Mouse (Mus musculus) testis, postnatal 14 days (tissue): ENCODE results near the gene Nmt1.
A peak's percentile ranks its signal among the peaks of the same experiment; 100 is the strongest.

ENCODE experiments used
- DNase-seq: peaks from one replicate; pipeline ENCODE4 v3.0.0; 2021; ENCODE audit warnings: low spot score

Nmt1 gene

DNA sequence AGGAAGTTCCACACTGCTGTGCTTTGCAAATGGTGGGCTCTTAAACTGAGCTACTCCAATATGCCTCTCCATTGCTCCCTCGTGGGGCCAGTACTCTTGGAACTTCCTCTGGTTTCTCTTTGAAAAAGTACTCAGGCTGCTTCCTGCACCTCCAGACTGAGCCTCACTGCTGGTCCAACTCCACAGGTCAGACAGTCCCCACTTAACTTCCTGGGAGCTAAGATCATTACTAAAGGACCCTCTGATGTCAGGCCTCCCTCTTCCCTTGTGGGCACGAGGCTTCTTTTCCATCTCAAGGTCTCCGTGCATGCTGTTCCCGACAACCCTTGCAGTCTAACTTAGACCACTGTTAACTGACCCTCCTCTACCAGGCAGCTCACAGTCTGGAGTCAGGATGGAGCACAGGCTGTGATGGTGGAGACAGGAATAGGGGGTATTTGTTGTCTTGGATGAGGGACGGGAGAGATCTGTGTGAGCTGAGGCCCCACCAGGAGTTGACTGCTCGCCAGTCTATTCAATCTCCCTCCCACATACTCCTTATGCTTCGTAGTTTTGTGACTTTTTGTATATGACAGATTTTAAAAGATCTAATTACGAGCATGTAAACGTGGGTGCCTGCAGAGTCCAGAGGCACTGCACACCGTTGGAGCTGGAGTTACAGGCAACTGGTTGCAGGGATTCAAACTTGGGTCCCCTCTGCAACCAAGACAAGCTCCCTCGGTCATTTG lies 22.6 kb upstream of the Nmt1 start:
- DNase-seq: no peak

GRCm38 (mm10) chr11:103006286-103007000 lies 21.5 kb upstream of the Nmt1 start:
- no peak for DNase-seq

GRCm38 (mm10) chr11:103007001-103007340 lies 21.0 kb upstream of the Nmt1 start:
- DNase-seq: no peak

GRCm38 (mm10) chr11:103008558-103008957 lies 19.4 kb upstream of the Nmt1 start:
- no peak for DNase-seq

DNA sequence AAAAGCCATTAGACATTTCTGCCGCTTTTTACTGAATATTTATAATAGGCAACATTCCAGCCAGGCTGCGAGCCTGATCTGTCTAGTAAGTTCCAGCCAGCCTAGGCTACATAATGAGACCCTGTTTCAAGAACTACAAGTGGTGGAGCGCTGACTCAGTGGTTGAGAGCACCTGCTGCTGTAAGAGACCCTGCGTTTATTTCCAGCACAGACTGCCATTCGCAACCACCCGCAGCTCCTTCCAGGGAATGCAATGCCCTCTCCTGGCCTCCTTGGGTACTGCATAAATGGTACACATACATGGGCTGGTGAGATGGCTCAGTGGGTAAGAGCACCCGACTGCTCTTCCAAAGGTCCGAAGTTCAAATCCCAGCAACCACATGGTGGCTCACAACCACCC lies 18.8 kb upstream of the Nmt1 start:
- DNase-seq: no peak

- no peak for DNase-seq
Observed at GRCm38 (mm10) chr11:103010454-103011205, 17.4 kb upstream of the Nmt1 start.

- DNase-seq: no peak
Observed at GRCm38 (mm10) chr11:103011206-103011497, 16.8 kb upstream of the Nmt1 start.

DNA sequence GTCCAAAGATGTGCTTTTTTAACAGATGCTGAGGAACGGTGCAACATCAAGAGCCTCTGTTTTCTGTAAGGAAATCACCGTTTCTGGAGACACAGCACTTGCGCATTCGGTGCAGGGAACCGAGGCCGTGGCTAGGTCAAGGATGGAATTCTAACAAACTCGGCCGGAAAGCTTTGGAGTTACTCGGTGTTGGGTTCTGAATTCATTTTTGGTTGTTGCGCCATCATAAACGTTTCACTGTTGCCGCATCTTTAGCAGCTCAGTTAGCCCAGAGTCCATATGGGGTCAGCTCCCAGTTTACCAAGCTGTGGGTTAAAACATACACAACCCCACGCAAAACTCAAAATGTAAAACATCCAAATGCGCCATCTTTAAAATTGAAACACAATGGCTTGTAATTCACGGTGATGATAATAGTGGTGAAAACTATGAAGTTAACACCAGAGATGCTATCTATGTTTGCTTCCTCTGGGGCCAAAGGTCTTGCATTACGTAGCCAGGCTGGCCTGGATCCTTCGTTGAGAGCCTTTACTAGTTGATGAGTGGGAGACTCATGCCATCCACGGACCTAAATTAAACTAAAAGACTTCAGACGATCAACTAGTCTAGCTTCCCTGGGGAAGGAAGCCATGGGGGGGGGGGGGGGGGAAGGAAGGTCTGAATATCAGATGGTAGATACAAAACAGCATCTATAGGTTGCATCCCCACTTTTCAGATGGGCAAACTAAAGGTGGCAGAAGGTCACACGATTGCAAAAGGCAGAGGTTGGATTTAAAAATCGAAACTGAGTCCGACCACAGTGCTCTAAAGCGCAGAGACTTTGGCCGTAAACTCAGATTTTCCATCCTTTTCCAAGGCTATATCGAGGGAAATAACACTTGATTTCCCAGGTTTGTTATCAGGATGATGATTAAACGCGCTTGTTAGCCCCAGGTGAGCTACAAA lies 11.8 kb upstream of the Nmt1 start:
- DNase-seq: no peak

- peak; percentile 97 for DNase-seq
Observed at GRCm38 (mm10) chr11:103016930-103017329, 11.1 kb upstream of the Nmt1 start.

GRCm38 (mm10) chr11:103017661-103018060 lies 10.3 kb upstream of the Nmt1 start:
- DNase-seq: no peak

DNA sequence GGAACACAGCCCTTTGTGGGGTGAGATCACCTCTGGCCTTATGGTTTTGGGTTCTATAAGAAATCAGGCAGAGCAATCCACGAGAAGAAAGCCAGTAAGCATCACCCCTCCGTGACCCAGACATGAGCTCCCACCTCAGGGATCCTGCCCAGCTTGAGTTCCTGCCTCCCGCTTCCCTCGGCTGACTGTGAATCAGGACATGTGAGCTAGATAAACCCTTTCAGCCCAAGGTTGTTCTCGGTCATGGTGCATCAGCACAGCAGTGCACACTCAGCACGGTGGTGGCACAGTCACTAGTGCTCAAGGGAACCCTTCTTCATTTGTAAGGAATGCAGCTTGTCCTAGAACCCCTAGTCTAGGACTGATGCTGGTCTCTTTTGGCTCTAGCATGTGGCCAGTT lies 9.1 kb upstream of the Nmt1 start:
- no peak for DNase-seq

DNA sequence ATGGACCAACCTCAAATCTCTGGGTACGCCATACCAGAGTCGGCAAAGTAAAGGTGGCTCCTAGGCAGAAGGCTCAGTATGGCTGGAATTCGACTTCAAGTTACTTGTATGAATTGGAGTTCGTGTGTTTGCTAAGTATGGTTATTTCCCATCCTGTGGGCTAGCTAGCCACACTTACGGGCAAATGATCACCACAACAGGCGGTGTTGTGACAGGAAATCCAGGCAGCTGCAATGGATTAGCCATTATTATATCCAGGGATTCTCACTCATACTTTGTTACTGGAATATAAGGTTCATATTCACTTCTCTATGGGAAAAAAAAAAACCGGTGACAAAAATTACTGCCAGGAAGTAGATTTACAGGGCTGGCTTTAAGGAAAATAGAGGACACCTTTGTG lies 8.7 kb upstream of the Nmt1 start:
- DNase-seq: no peak

DNA sequence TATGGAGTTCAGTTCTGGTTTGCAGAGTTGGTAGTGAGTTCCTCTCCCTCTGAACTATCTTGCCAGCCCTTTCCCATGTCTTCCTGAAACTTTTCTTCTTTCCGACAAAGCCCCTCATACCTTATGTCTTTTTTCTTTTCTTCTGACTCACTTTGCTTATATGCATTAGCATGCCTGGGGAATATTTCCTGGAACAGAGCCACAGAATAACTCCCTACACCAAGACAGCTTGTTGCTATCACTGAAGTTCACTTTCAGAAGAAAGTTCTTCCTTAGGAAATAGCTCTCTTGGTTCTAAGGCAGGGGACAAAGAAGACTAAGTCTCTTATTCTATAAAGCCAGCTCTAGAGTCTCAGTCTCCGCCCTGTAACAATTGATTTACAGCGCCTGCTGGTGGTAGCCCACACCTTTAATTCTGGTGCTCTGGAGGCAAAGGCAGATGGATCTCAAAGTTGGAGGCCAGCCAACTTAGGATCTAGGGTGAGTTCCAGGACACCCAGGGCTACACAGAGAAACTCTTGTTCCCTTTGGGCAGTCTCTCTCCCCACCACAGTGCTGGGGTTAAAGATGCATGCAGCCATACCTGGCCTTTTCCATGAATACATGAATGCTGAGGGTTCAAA lies 7.2 kb upstream of the Nmt1 start:
- DNase-seq: no peak

DNA sequence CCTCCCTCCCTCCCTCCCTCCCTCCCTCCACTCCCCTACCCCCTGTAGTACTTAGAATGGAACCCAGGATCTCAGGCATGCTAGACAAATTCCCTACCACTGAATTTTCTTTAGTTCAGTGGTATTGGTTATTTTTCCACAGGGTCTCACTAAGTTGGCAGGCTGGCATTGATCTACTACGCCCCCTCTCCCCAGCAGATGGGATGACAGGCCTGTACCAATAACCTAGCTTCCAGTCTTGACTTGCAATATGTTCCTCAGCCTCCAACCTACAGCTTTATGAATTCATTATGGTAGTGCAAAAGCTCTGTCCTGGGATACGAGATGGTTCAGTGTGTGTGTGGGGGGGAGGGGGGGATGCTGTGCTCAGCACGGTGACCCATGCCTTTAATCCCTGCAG lies 4.0 kb upstream of the Nmt1 start:
- DNase-seq: no peak

DNA sequence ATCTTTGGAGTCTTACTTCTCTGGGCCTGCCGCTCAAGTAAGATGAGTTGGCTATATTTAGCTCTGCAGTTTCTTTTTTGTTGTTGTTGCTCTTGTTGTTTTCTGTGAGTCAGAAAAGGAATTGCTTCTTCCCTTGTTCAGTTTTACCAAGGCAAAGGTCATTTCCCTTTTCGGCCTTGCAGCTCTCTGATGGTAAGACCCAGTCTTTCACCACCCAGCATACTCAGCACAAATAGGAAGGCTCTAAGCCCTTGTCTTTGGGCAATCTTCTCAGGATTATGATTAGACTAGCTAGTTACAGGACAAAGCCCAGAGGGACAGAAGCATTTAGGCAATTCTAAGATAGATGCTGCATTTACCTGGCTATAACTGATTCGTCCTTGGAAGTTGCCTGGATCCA lies 1.1 kb upstream of the Nmt1 start:
- no peak for DNase-seq

DNA sequence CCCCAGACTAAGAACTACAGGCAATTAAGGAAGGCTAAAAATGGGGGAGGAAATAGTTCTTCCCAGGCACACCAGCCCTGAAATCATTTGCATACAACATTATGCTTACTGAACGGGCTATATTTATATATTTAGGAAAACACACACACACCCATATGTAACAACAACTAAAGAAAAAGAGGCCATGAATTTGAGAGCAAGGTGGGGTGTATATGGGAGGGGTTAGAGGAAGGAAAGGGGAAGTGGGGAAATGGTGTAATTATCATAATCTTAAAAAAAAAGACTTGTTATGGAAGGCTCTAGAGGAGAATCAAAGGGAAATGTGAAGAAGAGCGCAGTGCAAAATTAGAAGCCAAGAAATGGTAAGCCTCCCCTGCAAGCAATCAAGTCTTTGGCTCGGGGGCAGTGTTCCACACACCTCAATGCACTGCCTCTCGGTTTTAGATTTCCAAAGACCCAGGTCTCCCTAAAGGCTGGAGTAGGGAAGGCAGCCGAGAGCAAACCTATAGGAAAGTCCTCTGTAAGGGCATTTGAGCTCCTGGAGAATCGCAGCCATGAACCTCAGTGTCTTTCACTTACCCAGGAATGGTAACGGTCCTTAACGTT lies 317 bp upstream of the Nmt1 start:
- DNase-seq: no peak

DNA sequence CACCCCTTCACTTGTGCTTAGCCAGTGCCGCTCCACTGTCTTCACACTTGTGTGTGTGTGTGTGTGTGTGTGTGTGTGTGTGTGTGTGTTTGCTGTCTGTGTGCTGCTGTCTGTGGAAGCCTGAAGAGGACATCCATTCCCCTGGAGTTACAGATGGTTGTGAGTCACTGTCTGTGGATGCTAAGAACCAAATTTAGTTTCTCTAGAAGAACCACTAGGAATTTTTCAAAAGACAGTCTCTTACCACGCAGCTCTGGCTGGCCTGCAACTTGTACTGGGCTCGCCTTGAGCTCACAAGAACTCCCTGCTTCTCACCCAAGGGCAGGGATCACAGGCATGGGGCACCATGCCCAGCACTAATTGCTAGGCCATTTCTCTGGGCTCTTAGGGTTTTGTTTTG lies 5.0 kb downstream of the Nmt1 start:
- DNase-seq: no peak

- no peak for DNase-seq
Observed at GRCm38 (mm10) chr11:103035007-103035406, 7.0 kb downstream of the Nmt1 start.

- DNase-seq: no peak
Observed at GRCm38 (mm10) chr11:103036881-103037465, 9.0 kb downstream of the Nmt1 start.

DNA sequence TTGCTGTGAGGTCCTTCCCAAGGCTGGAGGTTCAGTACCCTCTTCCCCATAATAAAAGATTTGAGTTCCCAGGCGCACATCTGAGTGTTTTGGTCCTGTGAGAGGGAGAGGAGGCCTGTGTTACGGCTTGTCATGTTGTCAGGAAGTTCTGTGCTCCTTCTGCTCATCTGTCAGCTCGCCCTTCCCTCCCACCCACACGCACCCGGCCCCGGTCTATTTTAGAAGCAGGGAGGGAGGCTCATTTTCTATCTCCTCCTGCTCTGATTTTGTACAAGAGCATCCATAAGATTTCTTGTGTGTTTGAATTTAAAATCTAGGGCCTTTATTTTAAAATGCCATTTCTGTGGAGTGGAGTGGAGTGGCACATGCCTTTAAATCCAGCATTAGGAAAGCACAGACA lies 10.0 kb downstream of the Nmt1 start:
- DNase-seq: no peak

DNA sequence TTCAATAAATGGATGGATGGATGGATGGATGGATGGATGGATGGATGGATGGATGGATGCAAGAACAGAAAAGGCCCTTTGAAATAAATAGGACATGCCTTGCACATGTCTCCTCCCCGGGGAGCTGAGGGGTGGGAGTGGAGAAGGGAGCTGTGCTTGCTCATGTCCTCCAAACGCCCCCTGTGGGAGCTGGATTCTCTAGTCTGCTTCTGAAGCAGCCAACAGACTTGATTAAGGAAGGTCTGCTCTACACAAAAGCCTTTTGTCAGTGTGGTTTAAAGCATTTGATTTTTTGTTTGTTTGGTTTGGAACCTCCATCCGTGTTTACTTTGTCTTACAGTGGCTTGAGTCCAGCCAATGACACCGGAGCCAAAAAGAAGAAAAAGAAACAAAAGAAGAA lies 14.8 kb downstream of the Nmt1 start:
- DNase-seq: no peak
